Comparison of ENCODE assay signal across 26 mouse cellular contexts in the genomic region with DNA sequence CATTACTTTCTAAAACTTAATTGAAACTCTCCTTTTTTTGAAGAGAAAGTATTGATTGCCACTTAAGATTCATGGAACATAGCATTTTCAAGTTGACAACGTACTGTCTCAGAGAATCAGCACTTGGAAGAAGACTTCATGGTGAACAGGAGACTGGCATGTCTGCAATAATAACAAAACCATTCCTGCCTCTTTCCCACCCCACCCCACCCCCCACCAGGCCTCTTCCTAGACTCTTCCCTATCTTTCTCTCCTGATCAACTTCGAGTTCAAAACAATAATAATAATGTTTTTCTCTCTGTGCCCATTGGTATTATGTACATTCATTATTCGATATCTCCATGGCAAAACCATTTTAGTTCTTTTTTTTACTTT.
"Had no signal": no experiment of that assay in that cellular context is flagged by ENCODE, and none has a peak within 500 bp of the region (broad histone marks: within the 10 kb centered on the region; RNA-seq: fewer than 3 reads in every experiment).

No protein-coding gene starts in this region.

- H3K27me3 ChIP-seq: heart, embryonic 12.5 days; heart, embryonic 15.5 days; hindbrain, embryonic 12.5 days; hindbrain, embryonic 13.5 days; hindbrain, embryonic 15.5 days; intestine, embryonic 15.5 days had no signal

- H3K9ac ChIP-seq: heart, embryonic 12.5 days; heart, embryonic 15.5 days; hindbrain, embryonic 12.5 days; hindbrain, embryonic 13.5 days; hindbrain, embryonic 14.5 days; hindbrain, embryonic 15.5 days; intestine, embryonic 15.5 days had no signal

- H3K9me3 ChIP-seq: heart, embryonic 10.5 days; heart, embryonic 12.5 days; heart, embryonic 15.5 days; hindbrain, embryonic 10.5 days; hindbrain, embryonic 12.5 days; hindbrain, embryonic 13.5 days; hindbrain, embryonic 15.5 days; intestine, embryonic 15.5 days had no signal

- H3K4me1 ChIP-seq: hindbrain, embryonic 12.5 days; hindbrain, embryonic 13.5 days; hindbrain, embryonic 15.5 days; intestine, embryonic 15.5 days had no signal

- H3K36me3 ChIP-seq: heart, embryonic 10.5 days; heart, embryonic 12.5 days; heart, embryonic 15.5 days; hindbrain, embryonic 10.5 days; hindbrain, embryonic 12.5 days; hindbrain, embryonic 13.5 days; hindbrain, embryonic 15.5 days; intestine, embryonic 15.5 days had no signal

- H3K4me2 ChIP-seq: hindbrain, embryonic 12.5 days; hindbrain, embryonic 13.5 days; hindbrain, embryonic 14.5 days; hindbrain, embryonic 15.5 days; intestine, embryonic 15.5 days had no signal

- H3K4me3 ChIP-seq: heart, adult 2 months; heart, embryonic 15.5 days; hindbrain, embryonic 10.5 days; hindbrain, embryonic 12.5 days; hindbrain, embryonic 13.5 days; hindbrain, embryonic 15.5 days; intestine, embryonic 15.5 days; layer of hippocampus, adult 2 months; left cerebral cortex, adult 2 months had no signal

- ATAC-seq: hindbrain, embryonic 16.5 days; hindbrain, postnatal 0 days; inflammation-experienced regulatory T-cells, adult 6 months; intestine, embryonic 15.5 days; intestine, embryonic 16.5 days; intestine, postnatal 0 days had no signal

- H3K27ac ChIP-seq: hindbrain, embryonic 12.5 days; hindbrain, embryonic 13.5 days; hindbrain, embryonic 14.5 days; hindbrain, embryonic 15.5 days; hindbrain, postnatal 0 days; intestine, embryonic 15.5 days; layer of hippocampus, adult 2 months; left cerebral cortex, adult 2 months had no signal

- DNase-seq: heart, adult 2 months; heart, postnatal 14 days; heart, postnatal 36 days; heart, postnatal 4 days; kidney, adult 11 months; kidney, adult 18-20 months; kidney, adult 2 months; kidney, postnatal 10 days; kidney, postnatal 14 days; layer of hippocampus, postnatal 36 days had no signal
